Mouse (Mus musculus) forebrain, embryonic 13.5 days (tissue): Measurements from ENCODE around the gene Zcchc14. TPM values are rescaled to one million over a fixed set of nuclear protein-coding genes. Genes with fewer than 3 reads are reported as not detected.

ENCODE experiments used
- ATAC-seq: fragments of 200-750 bp; cut with Nextera tagmentation; 2 replicates; pipeline ENCODE4 v1.8.0; 2017
- H3K27ac ChIP-seq: fragments of 300-500 bp; sonication (generic); 2 replicates; pipeline ENCODE4 v1.5.1; 2015; ENCODE audit warnings: inconsistent platforms, mild to moderate bottlenecking, moderate library complexity
- H3K27me3 ChIP-seq: fragments of 300-500 bp; sonication (generic); 2 replicates; pipeline ENCODE4 v1.6.1; 2015; ENCODE audit warnings: mild to moderate bottlenecking, inconsistent platforms
- H3K36me3 ChIP-seq: fragments of 300-500 bp; sonication (generic); 2 replicates; pipeline ENCODE4 v1.6.1; 2015; ENCODE audit warnings: mild to moderate bottlenecking, inconsistent platforms; ENCODE audit not compliant: poor library complexity, severe bottlenecking
- H3K4me1 ChIP-seq: fragments of 300-500 bp; sonication (generic); 2 replicates; pipeline ENCODE4 v1.6.1; 2015; ENCODE audit warnings: inconsistent platforms
- H3K4me2 ChIP-seq: fragments of 300-500 bp; sonication (generic); 2 replicates; pipeline ENCODE4 v1.6.1; 2015; ENCODE audit warnings: inconsistent platforms, mild to moderate bottlenecking, moderate library complexity
- H3K4me3 ChIP-seq: fragments of 300-500 bp; sonication (generic); 2 replicates; pipeline ENCODE4 v1.5.1; 2015; ENCODE audit warnings: mild to moderate bottlenecking, inconsistent platforms
- H3K9ac ChIP-seq: fragments of 300-500 bp; sonication (generic); 2 replicates; pipeline ENCODE4 v1.6.1; 2015; ENCODE audit warnings: mild to moderate bottlenecking, inconsistent platforms
- H3K9me3 ChIP-seq: fragments of 300-500 bp; sonication (generic); replicated peaks from 2 replicates; pipeline ENCODE4 v1.6.1; 2016; ENCODE audit warnings: inconsistent platforms
- WGBS: fragments of 180-500 bp; shearing (Covaris S2); methylation state at CpG from one replicate; pipeline ENCODE4 v1.1.7; 2015; 5-methylcytosine and 5-hydroxymethylcytosine counted together
- polyA plus RNA-seq: library from polyadenylated mRNA; unstranded; fragments of >200 nt; fragmentation: Nextera tagmentation; extraction: Ambion mirVana; gene quantifications from 2 replicates; pipeline ENCODE4 v1.2.1, GENCODE M21; 2015

The Zcchc14 gene
- polyA plus RNA-seq, 1 experiment from 2014 or later: 30.0 TPM

DNA sequence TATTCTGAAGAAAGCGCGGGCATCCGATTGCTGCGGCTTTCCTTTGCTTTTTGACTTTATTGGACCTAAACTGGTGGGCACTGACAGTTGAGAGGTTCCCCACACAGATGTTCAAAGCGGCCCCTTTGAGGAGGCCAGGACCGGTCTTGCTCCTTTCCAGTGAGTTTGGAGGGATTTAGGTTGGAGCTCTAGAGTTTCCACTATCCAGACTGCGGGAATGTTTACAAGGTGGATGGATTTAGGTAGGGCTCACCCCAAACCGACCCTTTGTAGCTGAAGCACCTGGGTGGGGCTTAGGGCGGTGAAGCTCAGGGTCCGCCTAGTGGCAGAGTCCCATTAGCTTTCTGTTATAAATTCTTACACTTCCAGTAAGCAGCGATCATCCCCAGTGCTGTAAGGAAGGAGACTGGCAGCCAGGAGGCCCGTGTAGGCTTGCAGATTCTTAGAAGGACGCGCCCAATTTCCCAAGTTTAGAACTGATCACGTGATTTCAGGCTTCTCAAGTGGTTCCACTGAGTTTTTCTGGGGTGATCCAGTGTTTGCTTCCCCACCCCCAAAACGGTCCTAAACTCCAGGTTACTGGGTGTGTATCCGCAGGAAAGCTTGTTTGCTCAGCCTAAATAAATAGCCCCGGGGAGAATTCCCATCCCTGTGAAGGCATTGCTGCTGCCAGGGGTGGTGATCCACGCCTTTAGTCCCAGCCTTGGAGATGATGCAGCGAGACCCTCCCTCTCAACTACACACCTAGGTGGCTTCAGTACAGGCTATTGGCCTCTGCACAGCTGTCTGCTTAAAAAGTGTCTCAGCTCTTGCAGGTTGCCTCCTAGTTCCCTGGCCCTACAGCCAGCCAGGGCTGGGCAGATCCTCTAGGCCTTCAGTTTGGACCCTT, 61.3 kb downstream of the Zcchc14 start:
- no peak for ATAC-seq
- WGBS: 19% methylated on average over 20 of the region's 20 CpGs

GRCm38 (mm10) chr8:121590203-121591177, 62.2 kb downstream of the Zcchc14 start, which contains the start of gene Map1lc3b:
Gene Map1lc3b (plus strand): TSS chr8:121590361.
- ATAC-seq: peak; percentile 87
- H3K27me3 ChIP-seq: no peaks in the 10 kb centered on the region
- H3K4me2 ChIP-seq: peak within 1 kb of the TSS; percentile 90
- peak within 1 kb of the TSS; percentile 89 for H3K9ac ChIP-seq
- H3K36me3 ChIP-seq: peaks cover 23% of the 10 kb centered on the region
- H3K4me3 ChIP-seq: peak within 1 kb of the TSS; percentile 95
- no peaks in the 10 kb centered on the region for H3K9me3 ChIP-seq
- peaks cover 35% of the 10 kb centered on the region for H3K4me1 ChIP-seq
- peak within 1 kb of the TSS; percentile 55 for H3K27ac ChIP-seq
- under 1% methylated on average over 92 of the region's 94 CpGs for WGBS

More for the DNA sequence above, 61.3 kb downstream of the Zcchc14 start:
- H3K27ac ChIP-seq: 0 out of 2 replicates have a peak overlapping the region, but pooled peaks have one; percentile 49
- H3K4me3 ChIP-seq: peak overlapping the region; percentile 95
- no peaks in the 10 kb centered on the region for H3K9me3 ChIP-seq
- no peaks in the 10 kb centered on the region for H3K27me3 ChIP-seq
- H3K9ac ChIP-seq: peak overlapping the region; percentile 89
- peak overlapping the region; percentile 90 for H3K4me2 ChIP-seq
- peaks cover 32% of the 10 kb centered on the region for H3K4me1 ChIP-seq
- H3K36me3 ChIP-seq: peaks cover 32% of the 10 kb centered on the region

DNA sequence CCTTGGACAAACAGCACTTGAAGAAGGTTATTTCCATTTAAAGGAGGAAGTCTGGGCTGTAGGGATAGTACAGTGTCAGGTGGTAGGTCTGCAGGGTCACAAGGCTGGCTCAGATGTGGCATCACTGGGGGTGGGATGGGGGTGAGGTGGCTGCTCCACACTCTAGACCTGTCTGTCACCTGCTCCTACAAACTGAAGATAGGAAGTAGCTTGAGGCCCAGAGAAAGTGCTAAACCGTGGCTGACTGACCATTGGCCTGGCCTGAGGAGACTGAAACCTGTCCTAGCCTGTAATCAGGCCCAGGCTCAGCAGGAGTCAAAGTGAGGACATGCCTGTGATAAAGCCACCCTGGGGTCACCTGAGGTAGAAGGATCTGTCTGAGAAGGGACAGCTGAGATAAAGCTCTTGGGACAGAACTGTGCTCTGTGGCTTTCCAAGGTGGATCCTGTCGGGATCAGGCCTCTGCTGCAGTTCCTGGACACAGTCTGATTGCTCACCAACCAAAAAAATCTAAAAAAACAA, 63.4 kb downstream of the Zcchc14 start:
- Histone ChIP-seq H3K27me3 (no peaks in the 10 kb centered on the region), H3K9ac (no peak overlapping the region), H3K27ac (peak overlapping the region; percentile 55), H3K4me3 (no peak overlapping the region), H3K4me1 (peaks cover 40% of the 10 kb centered on the region), H3K36me3 (peaks cover 11% of the 10 kb centered on the region), H3K9me3 (no peaks in the 10 kb centered on the region), H3K4me2 (peak overlapping the region; percentile 90; the same call in 1 of the 2 replicates)
- 43% methylated on average over 2 of the region's 2 CpGs for WGBS
- ATAC-seq: no peak

DNA sequence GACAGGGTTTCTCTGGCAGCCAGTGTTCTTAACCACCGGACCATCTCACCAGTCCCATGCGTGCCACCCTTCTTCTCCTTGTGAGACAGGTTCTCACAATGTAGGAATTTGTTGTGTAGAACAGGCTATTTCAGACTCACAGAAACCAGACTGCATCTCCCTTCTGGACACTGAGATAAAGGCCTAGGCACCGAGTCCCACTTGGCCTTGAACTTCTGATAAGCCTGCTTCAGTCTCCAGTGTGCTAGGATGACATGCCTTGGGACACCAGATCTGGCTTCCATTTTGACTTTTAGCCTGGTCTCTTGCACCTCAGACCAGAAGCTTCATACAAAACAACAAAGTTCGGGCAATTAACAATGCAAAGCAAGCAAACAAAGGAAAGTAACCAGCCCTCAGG, 64.0 kb downstream of the Zcchc14 start:
- Histone ChIP-seq H3K4me3 (no peak overlapping the region), H3K9ac (no peak overlapping the region), H3K4me2 (no peak overlapping the region), H3K4me1 (peaks cover 40% of the 10 kb centered on the region), H3K27me3 (no peaks in the 10 kb centered on the region), H3K27ac (no peak overlapping the region), H3K9me3 (no peaks in the 10 kb centered on the region), H3K36me3 (peaks cover 6% of the 10 kb centered on the region)
- no peak for ATAC-seq
- WGBS: 89% methylated on average over 4 of the region's 4 CpGs

- H3K27me3 ChIP-seq: no peaks in the 10 kb centered on the region; the same call in 1 of the 2 replicates
- ATAC-seq: peak; percentile 97
- peaks cover 15% of the 10 kb centered on the region for H3K4me1 ChIP-seq
- H3K9me3 ChIP-seq: no peaks in the 10 kb centered on the region
- WGBS: under 1% methylated on average over 47 of the region's 47 CpGs
- H3K36me3 ChIP-seq: no peaks in the 10 kb centered on the region
- no peak overlapping the region for H3K27ac ChIP-seq
- peak overlapping the region; percentile 63 for H3K4me3 ChIP-seq
- peak overlapping the region; percentile 74 for H3K9ac ChIP-seq
- peak overlapping the region; percentile 72 for H3K4me2 ChIP-seq
Measured at GRCm38 (mm10) chr8:121585159-121585825, 67.4 kb downstream of the Zcchc14 start.

DNA sequence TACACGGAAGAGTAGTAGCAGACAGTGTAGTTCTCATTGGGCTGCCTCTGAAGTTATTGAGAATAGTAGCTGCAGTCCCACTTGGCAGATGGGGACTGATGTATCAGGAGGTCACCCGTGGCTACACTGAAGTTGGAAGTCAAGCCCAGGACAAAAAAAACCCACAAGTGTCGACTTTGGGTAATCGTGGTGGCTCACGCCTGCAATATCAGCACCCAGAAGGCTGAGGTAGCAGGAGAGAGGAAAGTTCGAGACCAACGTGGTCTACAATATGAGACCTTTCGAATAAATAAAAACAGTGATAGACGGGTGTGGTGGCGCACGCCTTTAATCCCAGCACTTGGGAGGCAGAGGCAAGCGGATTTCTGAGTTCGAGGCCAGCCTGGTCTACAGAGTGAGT, 68.0 kb downstream of the Zcchc14 start:
- no peaks in the 10 kb centered on the region; the same call in 1 of the 2 replicates for H3K27me3 ChIP-seq
- peak overlapping the region; percentile 63 for H3K4me3 ChIP-seq
- peaks cover 13% of the 10 kb centered on the region for H3K4me1 ChIP-seq
- peak overlapping the region; percentile 74 for H3K9ac ChIP-seq
- peak overlapping the region; percentile 72 for H3K4me2 ChIP-seq
- no peak for ATAC-seq
- H3K36me3 ChIP-seq: no peaks in the 10 kb centered on the region
- 43% methylated on average over 13 of the region's 13 CpGs for WGBS
- no peaks in the 10 kb centered on the region for H3K9me3 ChIP-seq
- H3K27ac ChIP-seq: no peak overlapping the region

GRCm38 (mm10) chr8:121583653-121584052, 69.0 kb downstream of the Zcchc14 start:
- 62% methylated on average over 8 of the region's 8 CpGs for WGBS
- H3K4me1 ChIP-seq: peaks cover 9% of the 10 kb centered on the region; the same call in 1 of the 2 replicates
- no peaks in the 10 kb centered on the region for H3K36me3 ChIP-seq
- H3K4me3 ChIP-seq: no peak overlapping the region
- H3K4me2 ChIP-seq: no peak overlapping the region
- no peaks in the 10 kb centered on the region; the same call in 1 of the 2 replicates for H3K27me3 ChIP-seq
- no peak for ATAC-seq
- H3K9ac ChIP-seq: no peak overlapping the region
- no peaks in the 10 kb centered on the region for H3K9me3 ChIP-seq
- no peak overlapping the region for H3K27ac ChIP-seq

GRCm38 (mm10) chr8:121580465-121580864, 72.2 kb downstream of the Zcchc14 start:
- no peaks in the 10 kb centered on the region; the same call in 1 of the 2 replicates for H3K27me3 ChIP-seq
- no peak overlapping the region for H3K4me3 ChIP-seq
- no peaks in the 10 kb centered on the region for H3K36me3 ChIP-seq
- no peak overlapping the region for H3K4me2 ChIP-seq
- H3K27ac ChIP-seq: no peak overlapping the region
- 48% methylated on average over 9 of the region's 9 CpGs for whole genome bisulfite sequencing
- H3K9ac ChIP-seq: no peak overlapping the region
- ATAC-seq: no peak
- no peaks in the 10 kb centered on the region for H3K9me3 ChIP-seq
- peaks cover 27% of the 10 kb centered on the region for H3K4me1 ChIP-seq

DNA sequence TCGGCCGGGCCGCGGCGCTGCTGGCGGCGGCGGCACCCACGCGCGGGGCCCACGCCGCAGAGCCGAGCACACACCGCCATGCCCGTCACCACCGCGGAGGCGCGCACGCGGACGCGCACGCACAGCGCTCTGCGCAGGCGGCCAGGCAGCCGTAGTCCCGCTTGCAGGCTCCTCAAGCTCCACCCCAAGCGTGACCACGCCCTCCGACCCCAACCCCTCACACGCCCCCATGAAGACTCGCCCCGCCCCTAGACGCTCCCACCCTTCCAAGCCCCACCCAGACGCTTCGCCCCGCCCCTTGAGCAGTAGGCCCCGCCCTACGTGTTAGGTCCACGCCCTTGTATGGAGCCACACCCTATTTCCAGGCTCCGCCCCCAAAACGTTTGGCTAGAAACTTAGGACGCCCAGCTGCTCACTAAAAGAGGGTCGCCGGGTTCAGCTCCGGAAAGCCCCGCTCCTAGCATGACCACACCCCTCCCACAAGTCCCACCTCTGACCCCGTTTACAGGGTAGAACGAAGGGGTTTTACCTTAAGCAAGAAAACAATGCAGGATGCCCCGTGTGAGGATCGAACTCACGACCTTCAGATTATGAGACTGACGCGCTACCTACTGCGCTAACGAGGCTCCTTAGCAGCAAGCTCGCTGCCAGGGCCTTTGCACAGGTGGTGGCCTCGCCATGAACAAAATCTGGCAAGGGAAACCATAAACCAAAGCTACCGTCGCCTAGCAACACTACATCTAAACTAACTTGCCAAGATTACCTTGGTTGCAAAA, 73.8 kb downstream of the Zcchc14 start, which contains the start of gene Fbxo31:
Gene Fbxo31 (minus strand): TSS at position 131 of the 776 bp plus-strand sequence.
- no peaks in the 10 kb centered on the region; the same call in 1 of the 2 replicates for H3K27me3 ChIP-seq
- peak within 1 kb of the TSS; percentile 88 for H3K4me2 ChIP-seq
- no peaks in the 10 kb centered on the region for H3K36me3 ChIP-seq
- no peaks in the 10 kb centered on the region for H3K9me3 ChIP-seq
- peak; percentile 97 for ATAC-seq
- H3K4me3 ChIP-seq: peak within 1 kb of the TSS; percentile 88
- H3K9ac ChIP-seq: peak within 1 kb of the TSS; percentile 89
- 2% methylated on average over 33 of the region's 63 CpGs for WGBS
- H3K27ac ChIP-seq: peak within 1 kb of the TSS; percentile 66
- H3K4me1 ChIP-seq: peaks cover 22% of the 10 kb centered on the region

DNA sequence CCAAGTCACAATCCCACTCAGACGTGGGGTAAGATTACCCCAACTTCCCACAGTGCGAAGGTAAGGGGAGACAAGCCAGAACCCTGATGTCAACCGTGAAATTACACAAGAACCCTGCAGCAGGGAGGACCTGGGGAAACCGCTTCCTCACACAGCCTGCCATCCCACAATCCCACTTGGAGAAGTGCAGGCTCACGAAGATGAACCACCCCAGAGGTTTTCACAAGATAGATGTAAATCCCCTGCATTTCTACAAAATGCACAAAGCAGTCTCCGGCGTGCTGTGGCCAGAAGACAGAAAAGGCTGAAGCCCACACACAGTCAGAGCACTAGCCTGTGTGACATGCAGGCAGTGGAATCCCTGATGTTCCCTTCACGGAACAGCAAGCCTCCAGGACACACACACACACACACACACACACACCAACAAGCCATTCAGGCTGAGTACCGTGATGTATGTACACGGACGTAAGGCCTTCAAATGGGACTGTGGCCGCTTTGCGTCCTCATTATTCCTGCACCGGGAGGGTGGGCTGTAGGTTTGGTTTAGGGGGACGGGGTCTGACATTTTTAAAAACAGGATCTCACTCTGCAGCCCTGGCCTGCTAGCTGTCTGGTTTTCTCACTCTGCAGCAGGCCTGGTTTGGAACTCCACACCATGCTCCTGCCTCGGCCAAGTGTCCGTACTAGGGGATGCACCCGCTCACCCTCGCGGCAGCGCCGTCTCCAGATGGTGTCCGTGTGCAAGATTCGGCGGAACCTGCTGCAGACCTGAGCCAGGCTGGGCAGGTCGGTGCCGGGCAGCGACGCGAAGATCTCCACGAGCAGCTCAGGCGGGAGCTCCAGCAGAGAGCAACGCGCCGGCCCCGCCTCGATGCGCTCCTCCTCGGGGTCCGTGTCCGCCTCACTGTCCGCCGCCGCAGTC, 74.7 kb downstream of the Zcchc14 start:
- no peaks in the 10 kb centered on the region for H3K9me3 ChIP-seq
- H3K27ac ChIP-seq: peak overlapping the region; percentile 66
- H3K4me2 ChIP-seq: peak overlapping the region; percentile 88
- H3K9ac ChIP-seq: peak overlapping the region; percentile 89
- peak; percentile 78 for ATAC-seq
- peak overlapping the region; percentile 88 for H3K4me3 ChIP-seq
- H3K27me3 ChIP-seq: no peaks in the 10 kb centered on the region; the same call in 1 of the 2 replicates
- WGBS: 2% methylated on average over 43 of the region's 44 CpGs
- peaks cover 27% of the 10 kb centered on the region for H3K4me1 ChIP-seq
- H3K36me3 ChIP-seq: no peaks in the 10 kb centered on the region
